Mouse (Mus musculus): ENCODE measurements around the gene Zfp87.

- TF ChIP-seq CTCF (IDR thresholded peaks at IDR 0.05; ENCODE audit: low read depth) (no peak), EP300 (IDR thresholded peaks at IDR 0.05; ENCODE audit: low read depth) (no peak)
Measured at GRCm38 (mm10) chr13:67500908-67501307, 25.1 kb downstream of the Zfp87 start.

All from liver, embryonic 14.5 days (tissue).